Comparison of ENCODE assay signal across 20 mouse cellular contexts in the genomic region with DNA sequence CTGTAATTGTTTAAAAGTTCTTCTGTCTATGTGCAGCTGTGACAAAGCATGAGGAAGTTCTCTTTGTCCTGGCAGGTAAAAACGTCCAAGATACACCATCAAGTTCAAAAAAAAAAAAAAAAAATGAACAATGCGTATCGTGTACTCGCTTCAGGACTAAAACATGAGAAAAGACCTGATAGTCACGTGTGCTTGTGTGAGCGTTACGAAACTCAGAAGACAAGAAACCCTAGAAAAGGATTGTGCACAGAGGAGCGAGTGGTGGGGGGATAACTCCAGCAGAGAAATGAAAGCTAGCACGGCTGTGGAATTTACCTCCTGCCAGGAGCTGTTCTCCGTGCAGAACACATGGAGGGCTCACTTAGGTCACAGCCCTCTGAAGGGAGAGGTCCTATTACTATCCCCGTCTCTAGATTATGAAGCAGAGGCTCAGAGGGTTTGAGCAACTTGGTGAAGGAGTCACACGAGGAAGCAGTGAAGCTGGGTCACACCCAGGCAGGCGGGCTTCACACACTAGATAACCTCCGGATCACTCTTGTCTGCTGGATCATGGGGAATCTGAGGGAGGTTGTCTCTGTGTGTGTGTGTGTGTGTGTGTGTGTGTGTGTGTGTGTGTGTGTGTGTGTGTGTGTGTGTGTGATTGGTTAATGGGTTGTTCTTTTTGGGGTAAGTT.
DNase-seq lines count a peak whose midpoint lies in the region; ATAC-seq and TF ChIP-seq lines count a peak whose summit lies in the region.
"Had no signal": no experiment of that assay in that cellular context is flagged by ENCODE, and none has a peak within 500 bp of the region (broad histone marks: within the 10 kb centered on the region; RNA-seq: fewer than 3 reads in every experiment).

No protein-coding gene starts in this region.

- H3K4me3 ChIP-seq in kidney, postnatal 0 days (replicated peaks; ENCODE audit: low read depth, low read length), result no peak overlapping the region
- H3K4me3 ChIP-seq: stomach, embryonic 15.5 days had no signal

- no peaks in the 10 kb centered on the region for H3K4me1 ChIP-seq in kidney, postnatal 0 days (replicated peaks; ENCODE audit: insufficient read depth, low read length)
- H3K4me1 ChIP-seq: stomach, embryonic 15.5 days had no signal

- 41% methylated on average over 14 of the region's 14 CpGs for WGBS in kidney, postnatal 0 days

- ATAC-seq in kidney, postnatal 0 days (replicated peaks; ENCODE audit: low FRiP score, low read depth), result no peak
- peak; percentile 68; the same call in 1 of the 2 replicates for ATAC-seq in common myeloid progenitor, adult 5-6 weeks (replicated peaks; ENCODE audit: low read depth, poor library complexity, severe bottlenecking)
- no peak for ATAC-seq in erythroid progenitor cell, adult 5-6 weeks (replicated peaks; ENCODE audit: low FRiP score, poor library complexity, severe bottlenecking)
- ATAC-seq: midbrain, embryonic 16.5 days had no signal

- no peak for TF ChIP-seq CTCF in kidney, postnatal 0 days (IDR thresholded peaks at IDR 0.05; ENCODE audit: low read depth)

- no peaks in the 10 kb centered on the region for H3K9me3 ChIP-seq in kidney, postnatal 0 days (replicated peaks; ENCODE audit: low read length)
- H3K9me3 ChIP-seq: stomach, embryonic 15.5 days had no signal

- no peaks in the 10 kb centered on the region for H3K36me3 ChIP-seq in kidney, postnatal 0 days (ENCODE audit: insufficient read depth, low read length)
- H3K36me3 ChIP-seq: stomach, embryonic 15.5 days had no signal

- no peak overlapping the region for H3K9ac ChIP-seq in kidney, postnatal 0 days (ENCODE audit: low read depth, low read length)
- H3K9ac ChIP-seq: lung, embryonic 14.5 days; stomach, embryonic 15.5 days had no signal

- DNase-seq in embryo, embryonic 11 days, result peak; percentile 21
- DNase-seq in embryo, embryonic 10.5 days (ENCODE audit: low spot score), result no peak
- DNase-seq in kidney, postnatal 0 days (ENCODE audit: low spot score), result no peak
- DNase-seq in kidney, postnatal 4 days, result no peak
- DNase-seq in mesoderm, embryonic 11.5 days (ENCODE audit: low read depth, low spot score), result peak; percentile 36
- no peak for DNase-seq in layer of hippocampus, postnatal 10 days (ENCODE audit: low spot score in 2 of 2)
- DNase-seq: adrenal gland, adult 2 months; cerebellum, adult 18-20 months; gastrocnemius, postnatal 10 days; kidney, adult 2 months; kidney, postnatal 25 days; layer of hippocampus, adult 9-11 months; liver; lung, embryonic 14.5 days; thymus, postnatal 25 days had no signal

- H3K27me3 ChIP-seq in kidney, postnatal 0 days (ENCODE audit: insufficient read depth, low read length), result no peaks in the 10 kb centered on the region
- H3K27me3 ChIP-seq: stomach, embryonic 15.5 days had no signal

- no peak overlapping the region for H3K27ac ChIP-seq in kidney, postnatal 0 days
- H3K27ac ChIP-seq: macrophage; stomach, embryonic 15.5 days had no signal

- 0 out of 2 replicates have a peak overlapping the region, but pooled peaks have one; percentile 10 for H3K4me2 ChIP-seq in kidney, postnatal 0 days (ENCODE audit: low read length)
- H3K4me2 ChIP-seq: lung, embryonic 14.5 days; stomach, embryonic 15.5 days had no signal

Comparison
In these comparisons a context has a peak if more than half of its experiments do, and no peak if none do; other contexts are left out.
1. DNase-seq: peak in embryo, embryonic 11 days (single experiment) and mesoderm, embryonic 11.5 days (single experiment); none in embryo, embryonic 10.5 days (single experiment), kidney, postnatal 0 days (single experiment), kidney, postnatal 4 days (0 of 2) and layer of hippocampus, postnatal 10 days (0 of 2).